Mouse (Mus musculus) erythroblast, embryonic 14.5 days (primary cell): ENCODE data around the gene Cyp1b1. TPM values are rescaled to one million over a fixed set of nuclear protein-coding genes. Genes with fewer than 3 reads are reported as not detected.

Experiments
- H3K27me3 ChIP-seq: 2 replicates; pipeline ENCODE4 v1.6.1; 2012; ENCODE audit warnings: inconsistent platforms; ENCODE audit not compliant: control insufficient read depth
- H3K36me3 ChIP-seq: 2 replicates; pipeline ENCODE4 v1.6.1; 2012; ENCODE audit warnings: mild to moderate bottlenecking, inconsistent platforms; ENCODE audit not compliant: control insufficient read depth
- H3K4me1 ChIP-seq: 2 replicates; pipeline ENCODE4 v1.6.1; 2012; ENCODE audit warnings: inconsistent platforms; ENCODE audit not compliant: control insufficient read depth
- H3K4me3 ChIP-seq: replicated peaks from 2 replicates; pipeline ENCODE3; 2012; ENCODE audit warnings: moderate library complexity, mild to moderate bottlenecking, inconsistent platforms
- H3K9me3 ChIP-seq: 2 replicates; pipeline ENCODE4 v1.6.1; 2012; ENCODE audit warnings: low read length, inconsistent platforms, mixed read lengths; ENCODE audit not compliant: control insufficient read depth
- GATA1 ChIP-seq: IDR thresholded peaks from 2 replicates; pipeline ENCODE4 v1.6.1; 2012; ENCODE audit warnings: low read length, inconsistent platforms, mixed read lengths
- TAL1 ChIP-seq: IDR thresholded peaks from 3 replicates; pipeline ENCODE4 v1.6.1; 2012; ENCODE audit warnings: low read length, inconsistent platforms, mixed read lengths
- polyA plus RNA-seq: library from polyadenylated mRNA; stranded (reverse); fragments of >175 nt; gene quantifications from 2 replicates; pipeline ENCODE4 v1.2.3, GENCODE M21; 2012

Gene Cyp1b1
- polyA plus RNA-seq, 1 experiment, result not detected

DNA sequence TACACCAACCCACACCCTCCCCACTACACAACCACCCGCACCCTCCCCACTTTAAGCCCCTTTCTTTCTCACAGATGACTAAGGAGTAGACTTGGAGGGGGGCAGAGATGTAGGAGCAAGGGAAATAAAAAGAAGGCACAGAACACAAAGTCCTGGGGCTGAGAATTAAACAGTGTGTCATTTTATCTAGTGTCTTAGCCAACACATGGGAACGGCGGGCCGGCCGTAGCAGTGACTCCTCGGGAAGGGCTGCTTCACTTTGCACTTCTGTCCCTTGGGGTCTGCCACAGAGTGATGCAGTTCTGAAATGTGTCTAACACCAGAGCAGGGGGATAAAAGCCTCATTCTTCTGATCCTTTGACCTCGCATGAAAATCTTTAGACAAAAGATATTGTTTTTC, 5.8 kb upstream of the Cyp1b1 start:
- Histone ChIP-seq H3K9me3 (no peaks in the 10 kb centered on the region), H3K4me3 (no peak overlapping the region), H3K27me3 (peaks cover 23% of the 10 kb centered on the region), H3K36me3 (no peaks in the 10 kb centered on the region), H3K4me1 (no peaks in the 10 kb centered on the region)
- TF ChIP-seq TAL1 (no peak), GATA1 (no peak)

DNA sequence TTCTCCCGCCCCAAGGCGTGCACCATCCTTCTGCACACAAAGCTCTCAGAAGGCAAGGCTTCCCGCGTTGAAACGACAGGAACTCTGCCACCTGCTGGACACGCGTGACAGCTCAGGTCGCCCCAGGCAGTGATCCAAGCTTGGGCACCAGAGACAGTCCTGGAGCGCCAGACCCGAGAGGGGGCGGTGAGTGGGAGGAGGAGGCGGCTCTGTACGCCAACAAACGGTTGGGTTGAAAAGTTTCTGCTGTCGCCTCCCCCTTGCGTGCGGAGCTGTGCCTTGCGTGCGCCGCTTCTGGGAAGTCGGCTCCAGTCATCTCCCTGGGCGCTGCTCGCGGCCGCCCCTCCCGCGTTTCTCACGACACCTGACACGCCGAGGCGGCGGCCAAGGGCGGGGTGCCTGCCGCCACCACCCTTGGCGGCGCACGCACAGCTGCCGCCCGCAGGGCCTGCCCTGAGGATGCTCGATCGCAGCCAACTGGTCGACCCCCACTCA, 835 bp upstream of the Cyp1b1 start:
- no peak overlapping the region for H3K4me3 ChIP-seq
- H3K27me3 ChIP-seq, result peaks cover 71% of the 10 kb centered on the region
- TF ChIP-seq GATA1, result no peak
- TF ChIP-seq TAL1, result no peak
- H3K9me3 ChIP-seq, result no peaks in the 10 kb centered on the region; the same call in 1 of the 2 replicates
- no peaks in the 10 kb centered on the region for H3K36me3 ChIP-seq
- no peaks in the 10 kb centered on the region for H3K4me1 ChIP-seq

DNA sequence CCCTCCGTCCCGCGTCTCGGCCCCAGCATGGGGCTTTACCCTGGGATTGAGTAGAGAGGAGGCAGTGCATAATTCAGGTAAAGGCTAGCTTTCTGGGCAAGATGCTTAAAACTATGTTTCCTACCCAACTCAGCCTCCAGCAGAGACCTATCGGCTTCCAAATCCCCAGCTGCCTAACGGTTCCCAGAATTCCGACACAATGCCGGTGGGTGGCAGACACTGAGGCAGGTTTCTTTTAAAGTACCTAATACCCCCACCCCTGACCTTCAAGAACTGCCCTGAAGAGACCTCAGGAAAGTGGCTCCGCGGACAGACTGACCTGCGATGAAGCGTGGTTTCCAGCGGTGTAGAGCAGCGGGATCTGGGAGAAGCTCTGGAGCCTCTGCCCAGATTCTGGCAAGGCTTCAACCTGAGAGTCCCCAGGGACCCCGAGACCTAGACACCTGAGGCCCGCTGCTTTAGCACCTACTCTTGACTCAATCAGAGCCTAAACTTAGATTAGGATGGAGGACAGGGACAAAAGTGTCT, 429 bp downstream of the Cyp1b1 start:
- TF ChIP-seq GATA1 (no peak), TAL1 (no peak)
- peaks cover 81% of the 10 kb centered on the region for H3K27me3 ChIP-seq
- no peaks in the 10 kb centered on the region; the same call in 1 of the 2 replicates for H3K9me3 ChIP-seq
- no peaks in the 10 kb centered on the region for H3K36me3 ChIP-seq
- no peak overlapping the region for H3K4me3 ChIP-seq
- H3K4me1 ChIP-seq, result no peaks in the 10 kb centered on the region

GRCm38 (mm10) chr17:79713643-79714367, 1.1 kb downstream of the Cyp1b1 start:
- Histone ChIP-seq H3K4me1 (no peaks in the 10 kb centered on the region), H3K27me3 (peaks cover 83% of the 10 kb centered on the region), H3K9me3 (no peaks in the 10 kb centered on the region; the same call in 1 of the 2 replicates), H3K36me3 (no peaks in the 10 kb centered on the region), H3K4me3 (no peak overlapping the region)
- TF ChIP-seq GATA1, result no peak

GRCm38 (mm10) chr17:79713276-79713642, 1.6 kb downstream of the Cyp1b1 start:
- Histone ChIP-seq H3K4me3 (no peak overlapping the region), H3K4me1 (no peaks in the 10 kb centered on the region), H3K9me3 (no peaks in the 10 kb centered on the region; the same call in 1 of the 2 replicates), H3K27me3 (peaks cover 83% of the 10 kb centered on the region), H3K36me3 (no peaks in the 10 kb centered on the region)
- TF ChIP-seq TAL1 (no peak), GATA1 (no peak)

GRCm38 (mm10) chr17:79712536-79712935, 2.3 kb downstream of the Cyp1b1 start:
- Histone ChIP-seq H3K9me3 (no peaks in the 10 kb centered on the region; the same call in 1 of the 2 replicates), H3K4me1 (no peaks in the 10 kb centered on the region), H3K27me3 (peaks cover 79% of the 10 kb centered on the region), H3K36me3 (no peaks in the 10 kb centered on the region), H3K4me3 (no peak overlapping the region)
- TF ChIP-seq GATA1 (no peak), TAL1 (no peak)

DNA sequence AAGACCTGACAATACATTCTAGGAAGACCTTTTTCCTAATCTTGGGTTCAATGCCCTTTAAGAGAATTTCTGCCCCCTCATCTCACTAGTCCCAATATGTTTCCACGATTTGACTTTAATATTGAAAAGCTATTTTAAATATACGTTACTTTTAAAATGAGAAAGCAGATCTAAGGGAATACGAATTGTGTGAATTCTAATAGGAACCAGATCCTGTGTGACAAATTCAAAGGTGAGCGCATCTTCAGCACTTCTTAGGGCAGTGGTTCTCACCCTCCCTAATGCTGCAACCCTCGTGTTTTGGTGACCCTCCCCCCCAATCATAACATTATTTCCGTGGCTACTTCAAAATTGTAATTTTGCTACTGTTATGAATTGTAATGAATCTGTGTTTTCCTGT, 2.9 kb downstream of the Cyp1b1 start:
- TF ChIP-seq GATA1, result no peak
- TF ChIP-seq TAL1, result no peak
- Histone ChIP-seq H3K4me3 (no peak overlapping the region), H3K36me3 (no peaks in the 10 kb centered on the region), H3K9me3 (no peaks in the 10 kb centered on the region; the same call in 1 of the 2 replicates), H3K27me3 (peaks cover 73% of the 10 kb centered on the region), H3K4me1 (no peaks in the 10 kb centered on the region)

DNA sequence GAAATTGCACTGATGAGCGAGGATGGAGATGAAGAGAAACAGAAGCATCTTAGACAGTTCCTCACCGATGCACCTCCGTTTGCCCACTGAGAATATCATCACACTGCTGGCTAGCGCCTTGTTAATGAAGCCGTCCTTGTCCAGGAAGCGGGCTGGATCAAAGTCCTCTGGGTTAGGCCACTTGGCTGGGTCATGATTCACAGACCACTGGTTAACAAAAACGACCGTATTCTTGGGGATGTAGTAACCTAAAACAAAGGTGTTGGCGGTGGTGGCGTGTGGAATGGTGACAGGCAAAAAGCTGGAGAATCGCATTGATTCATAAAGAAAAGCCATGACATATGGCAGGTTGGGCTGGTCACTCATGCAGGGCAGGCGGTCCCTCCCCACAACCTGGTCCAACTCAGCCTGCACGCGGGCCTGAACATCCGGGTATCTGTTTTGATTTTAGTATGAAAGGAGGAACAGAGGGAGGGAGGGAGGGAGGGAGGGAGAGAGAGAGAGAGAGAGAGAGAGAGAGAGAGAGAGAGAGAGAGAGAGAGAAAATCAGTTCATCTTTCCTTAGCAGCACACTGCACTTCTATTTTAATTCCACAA, 4.5 kb downstream of the Cyp1b1 start:
- no peak overlapping the region for H3K4me3 ChIP-seq
- no peaks in the 10 kb centered on the region; the same call in 1 of the 2 replicates for H3K9me3 ChIP-seq
- H3K4me1 ChIP-seq, result no peaks in the 10 kb centered on the region
- H3K36me3 ChIP-seq, result no peaks in the 10 kb centered on the region
- H3K27me3 ChIP-seq, result peaks cover 57% of the 10 kb centered on the region
- TF ChIP-seq TAL1 (no peak), GATA1 (no peak)

- Histone ChIP-seq H3K9me3 (no peaks in the 10 kb centered on the region; the same call in 1 of the 2 replicates), H3K4me3 (no peak overlapping the region), H3K27me3 (peaks cover 51% of the 10 kb centered on the region), H3K36me3 (no peaks in the 10 kb centered on the region), H3K4me1 (no peaks in the 10 kb centered on the region)
- TF ChIP-seq TAL1, result no peak
- TF ChIP-seq GATA1, result no peak
Measured at GRCm38 (mm10) chr17:79709718-79710117, 5.1 kb downstream of the Cyp1b1 start.
